Mouse (Mus musculus) retina, embryonic 14.5 days (tissue): ENCODE data around the gene Tbck.

Experiments used
- DNase-seq: peaks from one replicate; pipeline ENCODE4 v3.0.0-alpha.2; 2015; ENCODE audit warnings: low spot score

Tbck gene

DNA sequence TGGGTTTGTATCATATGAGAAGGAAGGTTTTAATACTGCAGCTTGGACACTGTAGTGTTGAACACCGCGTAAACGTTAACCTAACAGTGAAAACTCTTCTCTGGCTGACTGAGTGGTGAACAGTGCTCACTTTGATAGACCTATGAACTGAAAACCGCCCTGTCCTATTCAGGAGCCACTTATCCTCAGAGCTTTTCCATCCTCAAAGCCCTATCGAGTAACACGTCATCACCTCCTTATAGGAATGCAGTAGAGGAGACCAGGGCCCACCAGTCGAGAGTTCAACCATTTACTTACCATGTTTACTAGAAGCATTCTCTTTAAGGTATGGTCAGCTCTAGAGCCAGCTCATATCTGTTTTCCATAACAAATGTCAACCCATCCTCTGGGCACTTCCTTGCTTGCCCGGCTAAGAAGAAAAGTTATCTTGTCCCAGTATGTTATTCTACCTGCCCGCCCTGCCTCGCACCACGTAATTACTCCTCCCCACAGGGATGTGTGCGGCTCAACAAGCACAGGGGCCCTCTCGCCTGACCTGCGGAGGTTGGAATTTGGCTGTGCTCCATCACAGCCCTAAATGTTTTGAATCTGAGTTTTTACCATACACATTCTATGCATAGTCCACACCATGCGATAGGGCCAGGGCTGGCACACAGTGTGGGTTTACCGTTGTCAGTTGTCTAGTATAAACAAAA, 147.4 kb downstream of the Tbck start:
- DNase-seq: no peak

DNA sequence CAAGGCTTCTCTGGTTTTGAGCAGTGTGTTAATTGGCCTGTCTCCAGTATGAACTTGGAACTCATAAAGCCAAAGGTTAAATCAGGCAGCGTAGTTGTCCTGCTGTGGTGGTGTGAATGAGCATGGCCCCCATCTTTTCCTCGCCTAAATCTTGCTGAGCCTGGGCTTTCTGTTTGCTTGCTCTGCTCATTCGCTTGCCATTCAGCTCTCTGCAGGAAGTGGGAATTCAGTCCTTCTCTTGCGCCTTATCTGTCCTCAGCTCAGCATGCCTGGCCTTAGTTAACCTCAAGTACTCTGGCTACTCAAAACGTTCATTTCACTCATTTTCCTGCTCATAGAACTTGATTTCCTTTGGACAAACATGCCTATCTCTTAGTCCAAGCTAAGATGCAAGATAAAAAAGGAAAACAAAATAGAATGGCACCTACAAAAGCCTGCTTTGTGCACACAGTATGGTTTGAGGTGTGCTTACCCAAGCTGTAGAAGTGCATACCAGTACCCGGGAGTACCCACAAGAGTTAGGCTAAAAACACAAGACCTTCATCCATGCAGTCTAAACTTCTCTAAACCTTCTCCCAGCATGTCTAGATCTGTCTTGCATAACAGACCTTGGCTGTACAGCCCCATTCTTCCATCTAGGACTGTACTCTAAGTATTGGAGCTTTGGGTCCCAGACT, 151.3 kb downstream of the Tbck start:
- DNase-seq: no peak

DNA sequence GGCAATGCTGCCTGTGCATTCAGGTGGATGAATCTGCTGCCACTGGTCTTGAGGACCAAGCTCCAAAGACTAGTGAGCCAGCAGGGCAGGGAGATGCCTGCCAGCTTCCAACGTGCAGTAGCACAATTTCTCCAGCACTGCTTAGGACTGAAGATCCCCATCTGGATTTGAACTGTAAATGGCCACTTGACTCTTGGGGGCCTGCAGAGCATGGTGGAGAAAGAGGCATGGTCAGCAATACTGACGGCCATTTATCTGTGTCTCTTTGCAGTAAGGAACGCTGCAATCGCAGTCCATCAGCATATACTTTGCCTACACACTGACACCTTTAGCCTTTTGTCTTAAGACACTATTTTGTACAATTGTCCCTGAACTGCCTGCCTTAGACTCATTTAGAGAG, 153.2 kb downstream of the Tbck start:
- no peak for DNase-seq

DNA sequence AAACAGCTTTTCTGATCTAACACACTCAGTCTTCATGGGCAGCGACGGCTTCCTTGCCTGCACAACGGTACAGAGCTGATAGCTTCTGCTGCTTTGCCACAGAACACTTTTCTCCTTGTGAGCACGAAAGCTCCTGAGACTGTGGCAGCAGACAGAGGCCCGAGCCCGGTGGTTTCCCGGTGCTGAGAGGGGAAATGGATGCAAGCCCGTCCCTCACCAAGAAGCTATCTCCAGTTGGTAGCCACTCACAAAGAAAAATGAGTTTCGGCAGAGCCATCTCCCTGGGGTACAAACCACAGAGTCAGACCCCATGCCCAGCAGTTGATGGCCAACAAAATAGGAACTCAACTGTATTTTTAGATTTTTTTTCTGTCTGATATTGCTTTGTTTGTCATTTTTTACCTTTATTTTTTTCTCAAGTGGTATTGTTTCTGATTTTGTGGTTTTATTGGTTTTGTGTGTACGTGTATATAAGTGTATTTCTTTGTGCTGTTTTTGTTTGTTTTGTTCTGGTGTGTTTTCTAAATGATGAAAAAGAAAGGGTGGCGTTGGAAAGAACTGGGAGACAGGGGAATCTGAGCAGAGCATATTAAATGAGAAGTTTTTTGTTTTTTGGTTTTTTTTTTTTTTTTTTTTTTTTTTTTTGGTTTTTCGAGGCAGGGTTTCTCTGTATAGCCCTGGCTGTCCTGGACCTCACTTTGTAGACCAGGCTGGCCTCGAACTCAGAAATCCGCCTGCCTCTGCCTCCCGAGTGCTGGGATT, 154.9 kb downstream of the Tbck start:
- DNase-seq: no peak

DNA sequence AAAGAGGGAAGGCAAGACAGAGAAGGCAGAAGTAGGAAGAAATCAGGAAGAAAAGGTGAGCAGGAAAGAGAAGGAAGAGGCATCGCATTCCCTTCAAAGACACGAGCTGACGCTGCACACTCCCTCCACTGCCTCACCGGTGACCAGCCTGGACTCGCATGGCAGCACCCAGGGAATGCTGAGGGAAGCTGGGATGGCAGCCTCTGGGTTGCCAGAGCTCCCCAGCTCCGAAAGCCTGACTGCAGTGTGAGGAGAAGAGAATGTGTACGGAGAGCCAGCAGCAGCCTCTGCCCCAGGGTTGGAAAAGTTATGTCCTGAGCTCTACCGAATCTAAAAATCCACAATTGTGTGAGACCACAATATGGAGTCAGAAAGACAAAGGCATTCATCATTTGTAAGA, 155.6 kb downstream of the Tbck start:
- DNase-seq: no peak

- no peak for DNase-seq
Measured at GRCm38 (mm10) chr3:132842676-132843075, 158.7 kb downstream of the Tbck start.

DNA sequence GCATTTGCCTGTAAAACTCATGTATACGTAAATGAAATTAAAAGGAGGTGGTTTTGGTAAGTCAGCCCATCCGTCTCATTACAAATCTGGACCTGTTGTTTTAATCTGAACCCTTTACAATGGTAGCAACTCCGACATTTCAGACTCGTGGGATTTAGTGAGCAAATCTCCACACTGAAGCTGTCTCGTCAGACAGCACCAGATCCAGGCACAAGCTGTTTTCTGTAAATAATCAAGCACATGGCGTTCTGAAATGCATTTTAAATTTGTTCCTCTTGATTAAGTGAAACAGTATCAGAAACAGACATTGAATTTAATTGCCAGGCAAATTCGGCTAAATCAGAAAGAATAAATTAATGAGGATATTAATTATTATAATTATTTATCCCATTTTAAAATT, 165.7 kb downstream of the Tbck start:
- no peak for DNase-seq

- DNase-seq: no peak
Measured at GRCm38 (mm10) chr3:132850431-132850830, 166.5 kb downstream of the Tbck start.

GRCm38 (mm10) chr3:132851417-132851816, 167.5 kb downstream of the Tbck start:
- DNase-seq: no peak

GRCm38 (mm10) chr3:132851841-132852728, 168.1 kb downstream of the Tbck start:
- peak; percentile 13 for DNase-seq

DNA sequence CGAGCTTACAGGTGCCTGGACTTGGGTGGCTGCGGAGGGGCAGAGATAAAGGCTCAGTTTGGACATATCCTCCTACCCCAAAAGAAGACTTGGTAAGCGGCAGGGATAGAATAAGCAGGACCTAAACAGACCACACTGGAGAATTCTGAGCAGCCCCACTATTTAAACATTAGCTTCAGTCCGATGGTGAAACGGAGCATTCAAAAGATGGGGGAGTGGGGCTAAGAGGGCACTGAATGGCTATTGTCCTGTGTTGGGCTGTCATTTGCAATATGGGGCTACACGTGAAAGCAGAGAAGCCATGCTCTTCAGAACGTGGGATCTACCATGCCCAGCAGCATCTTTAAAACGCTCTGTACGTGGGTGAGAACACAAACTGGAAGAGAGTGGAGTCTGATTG, 170.3 kb downstream of the Tbck start:
- no peak for DNase-seq

- DNase-seq: no peak
Measured at GRCm38 (mm10) chr3:132855458-132856212, 171.7 kb downstream of the Tbck start.

DNA sequence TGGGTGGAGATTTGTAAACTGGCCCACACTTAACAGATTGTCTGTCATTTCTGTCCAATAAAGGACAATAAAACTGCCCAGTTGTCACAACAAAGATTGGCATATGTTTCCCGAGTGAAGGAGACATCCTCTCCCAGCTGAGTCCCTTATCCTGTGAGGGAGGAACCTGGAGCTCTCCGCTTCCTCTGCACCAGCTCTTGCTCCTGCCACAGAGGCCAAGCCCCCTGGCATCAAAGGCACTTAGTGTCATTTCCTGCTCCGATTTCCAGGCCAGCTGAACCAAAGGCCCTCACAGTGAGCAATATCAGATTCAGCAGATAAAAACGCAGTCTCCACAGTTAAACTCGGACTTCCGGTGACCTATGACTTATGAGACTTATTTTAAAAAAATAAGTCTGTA, 172.7 kb downstream of the Tbck start:
- DNase-seq: no peak

DNA sequence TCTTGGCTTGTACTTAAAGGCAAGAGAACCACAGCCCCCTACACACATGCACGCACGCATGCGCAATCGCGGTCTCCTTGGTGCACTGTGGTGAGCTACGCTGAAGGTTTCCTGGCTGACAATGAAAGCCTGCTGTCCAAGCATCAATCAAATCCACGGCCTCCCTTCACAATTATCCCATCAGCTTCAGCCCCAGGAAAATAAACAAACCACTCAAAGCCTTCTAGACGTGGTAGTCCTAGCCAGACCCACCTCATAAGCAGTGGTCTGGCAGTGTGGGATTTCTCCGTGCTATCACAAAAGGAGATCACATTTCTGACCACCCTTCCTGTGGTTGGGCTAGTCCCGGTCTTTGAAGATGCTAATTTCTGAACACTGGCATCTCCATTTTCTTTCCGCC, 174.9 kb downstream of the Tbck start:
- no peak for DNase-seq

GRCm38 (mm10) chr3:132859573-132859972, 175.6 kb downstream of the Tbck start:
- DNase-seq: no peak

DNA sequence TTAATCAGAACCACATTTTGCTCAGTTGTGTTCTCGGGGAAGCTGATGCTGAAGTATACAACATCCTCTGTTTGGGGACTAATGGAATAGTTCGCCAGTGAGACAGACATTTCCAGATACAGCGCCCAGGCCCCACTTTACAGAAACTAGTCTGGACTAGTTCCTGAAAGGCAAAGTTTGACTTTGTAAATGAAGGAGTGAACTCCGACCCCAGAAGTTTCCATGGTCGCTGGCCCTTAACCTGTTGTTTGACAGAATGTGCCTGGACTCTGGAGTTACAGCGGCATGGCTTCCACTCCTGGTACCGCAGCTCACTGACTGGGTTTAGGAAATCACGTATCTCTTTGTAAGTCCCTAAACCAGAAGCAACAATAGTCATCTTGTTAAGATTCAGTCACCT, 176.9 kb downstream of the Tbck start:
- no peak for DNase-seq

DNA sequence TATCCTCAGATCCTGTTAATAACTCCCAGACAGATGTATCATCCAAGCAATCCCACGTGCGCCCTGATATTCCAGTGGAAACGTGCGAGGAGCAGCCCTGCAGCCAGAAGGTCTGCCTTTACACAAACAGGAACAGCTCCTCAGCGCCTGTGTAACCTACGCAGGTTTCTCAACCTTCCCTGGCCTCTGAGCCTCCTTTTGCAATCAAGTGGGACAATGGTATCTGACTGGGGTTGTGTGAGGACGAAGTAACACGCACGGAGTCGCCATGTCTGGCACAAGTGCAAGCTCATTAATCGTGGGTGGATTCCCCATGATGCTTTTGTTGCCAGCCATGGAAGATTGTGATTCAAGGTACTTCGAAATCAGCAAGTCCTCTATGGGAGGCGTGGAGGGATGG, 179.9 kb downstream of the Tbck start:
- DNase-seq: no peak

DNA sequence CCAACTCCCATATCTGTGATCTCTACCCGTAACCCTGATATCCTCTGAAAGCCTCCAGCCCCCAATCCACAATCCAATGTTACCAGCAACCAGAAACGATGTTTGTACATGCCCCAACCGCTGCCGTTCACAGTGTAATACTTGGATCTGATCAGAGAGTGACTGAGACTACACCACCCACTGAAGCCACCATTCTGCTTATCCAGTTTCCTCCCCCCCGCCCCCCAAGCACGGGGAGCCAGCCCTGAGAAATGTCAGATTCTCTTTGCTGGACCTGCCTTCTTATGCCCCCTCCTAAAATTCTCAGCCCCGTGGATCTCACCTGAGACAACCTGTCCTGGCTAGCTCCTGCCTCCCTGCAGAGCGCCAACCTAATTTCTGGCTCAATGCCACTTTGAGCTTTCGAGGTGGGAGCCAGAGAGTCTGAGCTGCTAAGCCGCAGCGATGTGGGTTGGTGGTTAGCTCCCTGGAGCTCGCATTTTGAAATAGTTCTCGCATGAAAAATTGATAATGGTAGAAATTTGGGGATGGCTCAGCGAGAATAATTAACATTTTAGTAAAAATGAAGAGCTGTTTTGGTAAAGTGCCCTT, 180.5 kb downstream of the Tbck start:
- DNase-seq: no peak

- no peak for DNase-seq
Measured at GRCm38 (mm10) chr3:132864986-132865385, 181.0 kb downstream of the Tbck start.

GRCm38 (mm10) chr3:132865596-132865995, 181.7 kb downstream of the Tbck start:
- DNase-seq: no peak

GRCm38 (mm10) chr3:132866984-132867383, 183.0 kb downstream of the Tbck start:
- DNase-seq: no peak
